Mouse (Mus musculus) embryonic facial prominence, embryonic 15.5 days (tissue): ENCODE measurements around the gene Srsf10. TPM values are rescaled to one million over a fixed set of nuclear protein-coding genes. Genes with fewer than 3 reads are reported as not detected.

Experiments used
- ATAC-seq: fragments of 200-750 bp; cut with Nextera tagmentation; 2 replicates; pipeline ENCODE4 v1.8.0; 2017; ENCODE audit warnings: low read depth, moderate TSS enrichment; ENCODE audit not compliant: insufficient number of reproducible peaks, low FRiP score, low TSS enrichment
- H3K27ac ChIP-seq: fragments of 300-500 bp; sonication (generic); replicated peaks from 2 replicates; pipeline ENCODE4 v1.5.1; 2015; ENCODE audit warnings: mild to moderate bottlenecking, inconsistent platforms
- H3K27me3 ChIP-seq: fragments of 300-500 bp; sonication (generic); 2 replicates; pipeline ENCODE4 v1.6.1; 2015; ENCODE audit warnings: inconsistent platforms
- H3K36me3 ChIP-seq: fragments of 300-500 bp; sonication (generic); 2 replicates; pipeline ENCODE4 v1.6.1; 2015; ENCODE audit warnings: mild to moderate bottlenecking, inconsistent platforms
- H3K4me1 ChIP-seq: fragments of 300-500 bp; sonication (generic); 2 replicates; pipeline ENCODE4 v1.6.1; 2015; ENCODE audit warnings: inconsistent platforms
- H3K4me2 ChIP-seq: fragments of 300-500 bp; sonication (generic); replicated peaks from 2 replicates; pipeline ENCODE4 v1.6.1; 2015; ENCODE audit warnings: mild to moderate bottlenecking, inconsistent platforms
- H3K4me3 ChIP-seq: fragments of 300-500 bp; sonication (generic); replicated peaks from 2 replicates; pipeline ENCODE4 v1.5.1; 2015; ENCODE audit warnings: mild to moderate bottlenecking, inconsistent platforms
- H3K9ac ChIP-seq: fragments of 300-500 bp; sonication (generic); 2 replicates; pipeline ENCODE4 v1.6.1; 2015; ENCODE audit warnings: inconsistent platforms
- H3K9me3 ChIP-seq: fragments of 300-500 bp; sonication (generic); replicated peaks from 2 replicates; pipeline ENCODE4 v1.6.1; 2016; ENCODE audit warnings: inconsistent platforms
- WGBS: fragments of 180-500 bp; shearing (Covaris S2); methylation state at CpG from one replicate; pipeline ENCODE4 v1.1.7; 2015; 5-methylcytosine and 5-hydroxymethylcytosine counted together
- polyA plus RNA-seq: library from polyadenylated mRNA; unstranded; fragments of >200 nt; fragmentation: Nextera tagmentation; extraction: Ambion mirVana; gene quantifications from 2 replicates; pipeline ENCODE4 v1.2.1, GENCODE M21; 2015

The Srsf10 gene
- polyA plus RNA-seq, 1 experiment from 2014 or later = 214 TPM

GRCm38 (mm10) chr4:135886184-135886583, 30.6 kb downstream of the Srsf10 start:
- Histone ChIP-seq H3K4me1 (no peaks in the 10 kb centered on the region), H3K9me3 (no peaks in the 10 kb centered on the region), H3K27ac (no peak overlapping the region), H3K4me2 (no peak overlapping the region), H3K9ac (no peak overlapping the region), H3K4me3 (no peak overlapping the region), H3K27me3 (no peaks in the 10 kb centered on the region), H3K36me3 (no peaks in the 10 kb centered on the region)
- 82% methylated on average over 4 of the region's 4 CpGs for WGBS
- ATAC-seq = no peak

DNA sequence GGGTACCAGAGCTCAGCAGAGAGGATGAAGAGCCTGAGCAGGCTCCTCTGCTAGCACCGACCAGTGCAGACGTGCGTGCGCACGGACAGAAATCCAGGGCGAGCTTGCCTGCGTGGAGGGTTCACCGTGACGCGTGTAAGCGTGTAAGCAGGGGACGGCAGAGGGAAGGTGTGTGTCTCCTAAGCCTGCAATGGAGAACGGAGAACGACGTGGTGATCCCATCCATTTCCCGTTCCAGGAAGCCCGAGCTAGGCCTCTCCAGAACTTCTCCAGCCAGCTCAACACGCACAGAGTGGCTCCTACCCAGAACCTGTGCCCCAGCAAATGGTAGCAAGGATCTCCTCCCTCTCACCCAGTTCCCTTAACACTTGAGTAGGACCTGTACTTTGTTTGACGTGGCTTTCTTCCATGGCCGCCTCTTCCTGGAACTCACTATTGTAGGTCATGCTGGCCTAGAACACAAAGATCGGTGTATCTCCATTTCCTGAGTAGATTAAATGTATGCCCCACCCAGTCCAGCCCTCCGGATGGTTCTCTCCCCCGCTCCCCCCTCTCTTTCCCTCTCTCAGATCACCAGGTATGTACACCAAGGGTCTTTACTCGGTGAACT, 33.0 kb downstream of the Srsf10 start:
- no peak overlapping the region for H3K4me3 ChIP-seq
- WGBS = 92% methylated on average over 24 of the region's 24 CpGs
- H3K4me1 ChIP-seq = no peaks in the 10 kb centered on the region
- no peak overlapping the region for H3K9ac ChIP-seq
- H3K27me3 ChIP-seq = no peaks in the 10 kb centered on the region
- H3K36me3 ChIP-seq = no peaks in the 10 kb centered on the region
- H3K27ac ChIP-seq = no peak overlapping the region
- ATAC-seq = no peak
- H3K4me2 ChIP-seq = no peak overlapping the region
- H3K9me3 ChIP-seq = no peaks in the 10 kb centered on the region

DNA sequence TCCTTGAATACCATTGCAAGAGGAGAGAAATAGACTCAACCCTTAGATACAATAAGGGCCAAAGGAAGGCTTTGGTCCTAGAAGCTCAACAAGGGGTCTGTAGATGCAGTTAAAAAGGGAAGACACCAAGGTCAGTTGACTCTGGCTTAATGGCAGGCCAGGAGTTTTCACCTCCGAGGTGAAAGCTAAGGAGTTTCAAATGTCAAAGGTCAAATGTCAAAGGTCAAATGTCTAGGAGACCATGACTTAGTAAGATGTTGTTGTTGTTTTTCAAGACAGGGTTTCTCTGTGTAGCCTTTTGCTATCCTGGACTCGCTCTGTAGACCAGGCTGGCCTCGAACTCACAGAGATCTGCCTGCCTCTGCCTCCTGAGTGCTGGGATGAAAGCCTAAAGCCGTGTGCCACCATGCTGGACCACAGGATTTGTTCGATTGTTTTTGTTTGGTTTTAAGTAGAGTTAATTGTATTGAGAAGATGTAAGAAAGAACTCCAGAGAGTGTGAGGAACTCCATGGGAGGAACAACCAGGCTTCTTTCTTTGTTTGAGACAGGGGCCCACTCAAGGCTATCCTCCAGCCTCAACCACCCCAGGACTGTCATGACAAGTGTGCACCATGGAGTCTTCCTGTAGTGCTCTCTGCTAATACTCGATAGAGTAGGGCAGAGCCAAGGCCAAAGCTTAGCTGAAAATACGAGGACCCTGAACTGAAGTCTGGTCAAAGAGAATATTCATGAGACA, 33.8 kb downstream of the Srsf10 start:
- Histone ChIP-seq H3K27ac (no peak overlapping the region), H3K36me3 (no peaks in the 10 kb centered on the region), H3K4me2 (no peak overlapping the region), H3K4me3 (no peak overlapping the region), H3K9ac (no peak overlapping the region), H3K27me3 (no peaks in the 10 kb centered on the region), H3K4me1 (no peaks in the 10 kb centered on the region), H3K9me3 (no peaks in the 10 kb centered on the region)
- ATAC-seq = no peak
- WGBS = 77% methylated on average over 7 of the region's 7 CpGs

GRCm38 (mm10) chr4:135889884-135890283, 34.3 kb downstream of the Srsf10 start:
- Histone ChIP-seq H3K4me2 (no peak overlapping the region), H3K27me3 (no peaks in the 10 kb centered on the region), H3K9me3 (no peaks in the 10 kb centered on the region), H3K4me3 (no peak overlapping the region), H3K27ac (no peak overlapping the region), H3K9ac (no peak overlapping the region), H3K4me1 (no peaks in the 10 kb centered on the region), H3K36me3 (no peaks in the 10 kb centered on the region)
- 7% methylated on average over 4 of the region's 4 CpGs for WGBS
- ATAC-seq = peak; percentile 77; the same call in 1 of the 2 replicates

DNA sequence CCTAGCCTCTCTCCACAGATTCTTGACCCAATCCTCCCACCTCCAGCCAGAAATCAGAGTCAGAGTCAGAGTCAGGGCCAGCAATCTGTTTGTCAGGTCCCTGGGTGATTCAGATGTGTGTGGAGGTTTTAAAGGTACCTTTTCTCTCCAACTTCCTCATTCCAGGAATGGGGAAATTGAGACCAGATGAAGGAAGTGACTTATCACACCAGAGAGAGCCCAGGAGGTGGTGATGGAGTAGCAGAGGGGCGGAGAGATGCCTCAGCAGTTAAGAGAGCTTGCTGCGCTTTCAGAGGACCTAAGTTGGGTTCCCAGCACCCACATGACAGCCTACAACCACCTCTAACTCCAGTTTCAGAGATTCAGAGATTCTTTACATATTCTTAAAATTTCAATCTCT, 36.0 kb downstream of the Srsf10 start:
- no peak for ATAC-seq
- 79% methylated on average over 2 of the region's 2 CpGs for WGBS
- no peaks in the 10 kb centered on the region for H3K27me3 ChIP-seq
- no peaks in the 10 kb centered on the region for H3K4me1 ChIP-seq
- H3K4me3 ChIP-seq = no peak overlapping the region
- no peak overlapping the region for H3K9ac ChIP-seq
- H3K27ac ChIP-seq = no peak overlapping the region
- no peaks in the 10 kb centered on the region for H3K9me3 ChIP-seq
- no peaks in the 10 kb centered on the region for H3K36me3 ChIP-seq
- H3K4me2 ChIP-seq = no peak overlapping the region

DNA sequence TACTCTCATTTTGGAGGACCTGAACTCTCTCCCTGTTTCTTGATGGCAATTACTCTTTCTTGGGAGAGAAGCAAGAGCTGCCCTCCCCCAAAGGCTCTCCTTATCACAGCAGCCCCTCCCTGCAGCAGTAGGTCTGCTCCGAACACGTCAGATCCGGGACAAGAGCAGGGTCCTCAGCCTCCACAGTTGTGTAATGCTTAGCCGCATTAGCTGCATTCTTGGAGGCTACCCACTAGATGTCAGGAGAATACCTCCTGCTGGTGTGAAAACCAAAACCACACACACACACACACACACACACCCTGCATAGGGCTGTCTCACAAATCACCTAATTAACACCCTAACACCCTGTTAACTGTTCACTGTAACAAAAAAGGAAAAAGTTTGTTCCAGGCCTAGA, 37.3 kb downstream of the Srsf10 start:
- H3K36me3 ChIP-seq = no peaks in the 10 kb centered on the region
- no peak for ATAC-seq
- H3K27ac ChIP-seq = no peak overlapping the region
- H3K27me3 ChIP-seq = no peaks in the 10 kb centered on the region
- no peak overlapping the region for H3K4me3 ChIP-seq
- WGBS = 63% methylated on average over 4 of the region's 4 CpGs
- H3K4me1 ChIP-seq = no peaks in the 10 kb centered on the region
- no peak overlapping the region for H3K4me2 ChIP-seq
- H3K9me3 ChIP-seq = no peaks in the 10 kb centered on the region
- no peak overlapping the region for H3K9ac ChIP-seq

DNA sequence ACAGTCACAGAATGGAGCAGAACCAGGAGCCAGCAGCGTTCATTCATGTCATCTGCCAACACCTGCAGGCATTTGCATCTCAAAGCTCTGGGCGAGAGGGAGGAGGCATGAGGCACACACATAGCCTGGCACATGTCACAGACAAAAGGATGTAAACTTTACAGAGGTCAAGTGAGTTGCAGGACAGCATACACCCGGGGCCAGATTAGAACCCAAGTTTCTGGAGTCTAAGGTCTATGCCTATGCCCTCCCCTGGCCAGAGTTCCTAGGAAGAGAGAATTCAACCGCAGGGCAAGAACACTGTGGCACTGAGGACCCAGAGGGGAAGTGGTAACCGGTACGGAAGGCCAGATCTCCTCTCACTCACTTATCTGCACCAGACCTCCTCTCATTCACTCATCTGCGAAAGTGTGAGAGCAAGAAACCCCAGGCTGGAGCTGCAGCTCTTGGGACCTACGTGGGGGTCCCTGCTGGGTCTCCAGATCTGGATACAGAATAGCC, 39.6 kb downstream of the Srsf10 start, which contains the start of gene Cnr2:
Gene Cnr2, plus strand, starts transcription at position 324 of the 501 bp plus-strand sequence.
- H3K36me3 ChIP-seq = no peaks in the 10 kb centered on the region
- H3K27ac ChIP-seq = no peak within 1 kb of the TSS
- H3K9me3 ChIP-seq = no peaks in the 10 kb centered on the region
- WGBS = 60% methylated on average over 8 of the region's 8 CpGs
- no peaks in the 10 kb centered on the region for H3K27me3 ChIP-seq
- H3K4me3 ChIP-seq = no peak within 1 kb of the TSS
- no peak within 1 kb of the TSS for H3K4me2 ChIP-seq
- no peak within 1 kb of the TSS for H3K9ac ChIP-seq
- no peaks in the 10 kb centered on the region for H3K4me1 ChIP-seq
- no peak for ATAC-seq

DNA sequence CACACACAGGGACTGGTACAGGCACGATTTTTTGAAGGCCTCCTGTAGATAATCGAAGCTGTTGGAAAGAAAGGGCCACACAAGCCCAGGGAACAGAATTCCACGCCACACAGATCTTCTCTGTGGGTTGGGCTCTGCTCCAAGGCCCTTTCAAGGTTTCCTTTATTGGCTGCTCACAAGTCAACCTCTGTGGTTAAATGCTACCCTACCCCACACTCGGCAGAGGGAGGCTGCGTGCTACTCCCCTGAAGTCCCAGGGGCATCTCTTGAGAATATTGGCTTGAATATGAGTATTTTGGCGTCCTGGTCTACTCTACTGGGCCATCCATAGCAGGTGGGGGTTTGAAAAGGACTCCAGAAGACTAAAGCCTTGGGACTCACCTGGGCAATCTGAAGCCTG, 40.6 kb downstream of the Srsf10 start:
- ATAC-seq = no peak
- H3K9me3 ChIP-seq = no peaks in the 10 kb centered on the region
- 68% methylated on average over 6 of the region's 6 CpGs for WGBS
- no peaks in the 10 kb centered on the region for H3K36me3 ChIP-seq
- H3K27me3 ChIP-seq = no peaks in the 10 kb centered on the region
- H3K9ac ChIP-seq = no peak overlapping the region
- no peaks in the 10 kb centered on the region for H3K4me1 ChIP-seq
- H3K27ac ChIP-seq = no peak overlapping the region
- H3K4me3 ChIP-seq = no peak overlapping the region
- no peak overlapping the region for H3K4me2 ChIP-seq

DNA sequence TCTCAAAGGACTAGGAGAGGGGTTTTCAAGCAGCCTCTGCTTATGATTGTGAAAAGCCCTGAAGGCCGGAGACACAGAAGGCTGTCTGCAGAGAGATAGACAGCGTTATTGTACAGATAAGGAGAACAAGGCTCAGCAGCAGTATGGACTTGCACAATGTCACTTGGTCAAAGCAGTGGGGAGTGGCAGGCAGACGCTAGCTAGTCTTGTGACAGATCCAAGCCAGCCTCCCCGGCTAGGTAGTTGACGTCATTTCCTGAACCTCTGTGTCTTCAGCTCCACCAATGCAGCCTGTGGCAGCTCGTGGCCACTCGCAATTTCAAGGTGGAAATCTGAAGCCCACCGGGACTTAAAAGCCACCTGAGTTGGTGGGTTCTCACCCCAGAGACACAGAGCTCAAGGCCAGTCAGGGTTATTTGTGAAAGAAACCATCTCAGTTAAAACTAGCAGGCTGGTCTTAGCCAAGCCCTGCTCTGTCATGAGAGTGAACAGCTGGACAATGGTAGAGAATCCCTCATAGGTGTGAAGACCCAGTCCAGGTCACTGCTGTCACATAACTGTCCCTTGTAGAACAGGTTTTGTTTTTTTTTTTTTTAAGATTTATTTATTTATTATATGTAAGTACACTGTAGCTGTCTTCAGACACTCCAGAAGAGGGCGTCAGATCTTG, 43.0 kb downstream of the Srsf10 start:
- no peak overlapping the region for H3K27ac ChIP-seq
- 57% methylated on average over 9 of the region's 9 CpGs for WGBS
- H3K4me1 ChIP-seq = no peaks in the 10 kb centered on the region
- no peaks in the 10 kb centered on the region for H3K27me3 ChIP-seq
- no peak overlapping the region for H3K9ac ChIP-seq
- H3K4me3 ChIP-seq = no peak overlapping the region
- ATAC-seq = no peak
- H3K36me3 ChIP-seq = no peaks in the 10 kb centered on the region
- H3K4me2 ChIP-seq = no peak overlapping the region
- H3K9me3 ChIP-seq = no peaks in the 10 kb centered on the region

DNA sequence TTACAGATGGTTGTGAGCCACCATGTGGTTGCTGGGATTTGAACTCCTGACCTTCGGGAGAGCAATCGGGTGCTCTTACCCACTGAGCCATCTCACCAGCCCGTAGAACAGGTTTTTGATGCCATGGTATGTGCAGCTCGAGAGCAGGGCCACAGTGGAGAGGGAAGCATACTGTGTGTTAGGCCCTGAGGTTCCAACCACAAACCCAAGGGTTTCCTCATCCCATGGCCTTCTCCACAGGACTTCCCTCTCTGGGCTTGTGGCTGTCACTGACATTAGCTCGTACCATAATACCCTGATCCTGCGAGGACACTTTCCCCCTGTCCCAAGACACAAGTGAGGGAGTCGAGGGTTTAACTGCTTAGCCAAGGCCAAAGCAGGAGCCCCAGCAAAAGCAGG, 43.5 kb downstream of the Srsf10 start:
- 76% methylated on average over 7 of the region's 7 CpGs for WGBS
- no peaks in the 10 kb centered on the region for H3K36me3 ChIP-seq
- no peak overlapping the region for H3K4me3 ChIP-seq
- H3K9ac ChIP-seq = no peak overlapping the region
- no peak for ATAC-seq
- no peaks in the 10 kb centered on the region for H3K9me3 ChIP-seq
- H3K4me1 ChIP-seq = no peaks in the 10 kb centered on the region
- no peaks in the 10 kb centered on the region for H3K27me3 ChIP-seq
- H3K27ac ChIP-seq = no peak overlapping the region
- no peak overlapping the region for H3K4me2 ChIP-seq

DNA sequence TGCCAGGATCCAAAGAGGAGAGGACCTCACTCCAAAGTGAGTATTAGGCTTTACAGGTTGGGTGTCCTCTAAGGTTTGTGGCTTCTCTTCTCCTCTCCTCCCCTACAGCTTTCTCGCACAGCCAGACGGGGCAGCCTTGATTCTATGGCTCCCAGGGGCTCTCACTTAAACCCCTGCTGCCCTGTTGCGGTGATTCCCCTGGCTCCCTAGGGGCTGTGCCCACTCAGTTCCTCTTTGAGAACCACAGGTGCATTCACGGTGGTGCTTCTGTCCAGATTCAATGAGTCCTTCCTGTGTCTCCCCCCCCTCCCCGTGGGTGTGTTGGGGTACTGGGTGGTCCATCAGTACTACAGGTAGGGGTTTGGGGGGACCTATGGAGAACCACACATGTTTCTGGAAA, 44.5 kb downstream of the Srsf10 start:
- 78% methylated on average over 5 of the region's 5 CpGs for WGBS
- no peak overlapping the region for H3K9ac ChIP-seq
- no peaks in the 10 kb centered on the region for H3K36me3 ChIP-seq
- H3K27me3 ChIP-seq = no peaks in the 10 kb centered on the region
- H3K9me3 ChIP-seq = no peaks in the 10 kb centered on the region
- no peak overlapping the region for H3K4me2 ChIP-seq
- no peak for ATAC-seq
- H3K27ac ChIP-seq = no peak overlapping the region
- no peaks in the 10 kb centered on the region for H3K4me1 ChIP-seq
- H3K4me3 ChIP-seq = no peak overlapping the region
